Mouse (Mus musculus) liver, postnatal 0 days (tissue): ENCODE results near the gene Arhgef3.

Source experiments
- CTCF ChIP-seq: sonication (generic); IDR thresholded peaks from 2 replicates; pipeline ENCODE4 v1.5.1; 2016; ENCODE audit warnings: antibody characterized with exemption, low read depth
- EP300 ChIP-seq: IDR thresholded peaks from 2 replicates; pipeline ENCODE4 v1.6.1; 2016; ENCODE audit warnings: antibody characterized with exemption, low read depth, mild to moderate bottlenecking

GRCm38 (mm10) chr14:27301768-27302499 is 187.2 kb downstream of the Arhgef3 start:
- TF ChIP-seq EP300, result no peak
- no peak for TF ChIP-seq CTCF
